In genomic region chr1:142468235-142468634, GRCm38 (mm10) we compare ENCODE assay signal across 19 mouse cellular contexts.
"Had no signal": no experiment of that assay in that cellular context is flagged by ENCODE, and none has a peak within 500 bp of the region (broad histone marks: within the 10 kb centered on the region; RNA-seq: fewer than 3 reads in every experiment).

No protein-coding gene starts in this region.

- DNase-seq: lung, adult 18-20 months; lung, embryonic 14.5 days; lung, postnatal 10 days; lung, postnatal 4 days; retina, postnatal 1 day; right cerebral cortex, adult 18-20 months; right cerebral cortex, postnatal 25 days; right cerebral cortex, postnatal 4 days; spleen, adult 18-20 months; thymus, adult 18-20 months; thymus, postnatal 14 days; thymus, postnatal 36 days had no signal

- H3K36me3 ChIP-seq: midbrain, embryonic 13.5 days; midbrain, embryonic 15.5 days; neural tube, embryonic 13.5 days; neural tube, embryonic 15.5 days had no signal

- H3K27ac ChIP-seq: midbrain, embryonic 13.5 days; midbrain, embryonic 15.5 days; neural tube, embryonic 13.5 days; neural tube, embryonic 15.5 days had no signal

- H3K4me3 ChIP-seq: megakaryocyte, embryonic 14.5 days; midbrain, embryonic 13.5 days; midbrain, embryonic 15.5 days; myocyte; neural tube, embryonic 13.5 days; neural tube, embryonic 15.5 days had no signal

- H3K4me1 ChIP-seq: megakaryocyte, embryonic 14.5 days; midbrain, embryonic 13.5 days; midbrain, embryonic 15.5 days; neural tube, embryonic 13.5 days; neural tube, embryonic 15.5 days had no signal

- H3K4me2 ChIP-seq: lung, embryonic 14.5 days; midbrain, embryonic 11.5 days; midbrain, embryonic 13.5 days; midbrain, embryonic 15.5 days; neural tube, embryonic 13.5 days; neural tube, embryonic 15.5 days had no signal

- H3K9ac ChIP-seq: lung, embryonic 14.5 days; midbrain, embryonic 13.5 days; midbrain, embryonic 15.5 days; neural tube, embryonic 13.5 days; neural tube, embryonic 15.5 days had no signal

- H3K9me3 ChIP-seq: midbrain, embryonic 13.5 days; midbrain, embryonic 15.5 days; neural tube, embryonic 13.5 days; neural tube, embryonic 15.5 days had no signal

- ATAC-seq: midbrain, embryonic 13.5 days; midbrain, embryonic 15.5 days had no signal

- H3K27me3 ChIP-seq: megakaryocyte, embryonic 14.5 days; midbrain, embryonic 13.5 days; midbrain, embryonic 15.5 days; neural tube, embryonic 13.5 days; neural tube, embryonic 15.5 days had no signal
